Mouse (Mus musculus): ENCODE results near the gene Kcnq4. TPM values are rescaled to one million over a fixed set of nuclear protein-coding genes. Genes with fewer than 3 reads are reported as not detected.

The Kcnq4 gene
- polyA plus RNA-seq, 1 experiment from 2014 or later, result 5.6 TPM

DNA sequence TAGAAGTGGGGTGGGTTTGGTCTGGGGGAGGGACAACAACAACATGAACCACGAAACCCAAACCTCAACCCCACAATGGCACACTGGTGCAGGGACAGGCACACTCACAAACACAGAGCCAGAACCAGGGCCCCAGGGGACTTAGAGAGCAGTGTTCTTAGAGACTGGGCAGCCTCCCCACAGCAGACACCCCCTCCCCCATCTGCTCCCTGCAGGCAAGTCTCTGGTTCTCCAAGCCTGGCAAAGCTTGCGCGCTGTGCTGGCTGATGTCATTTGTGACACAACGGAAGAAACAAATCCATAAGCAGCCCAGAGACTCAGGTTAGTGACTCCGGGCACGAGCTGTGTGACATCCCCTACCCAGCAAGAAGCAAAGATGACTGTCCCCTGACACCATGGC is 7.1 kb downstream of the Kcnq4 start:
- H3K4me3 ChIP-seq, result no peak overlapping the region
- H3K27me3 ChIP-seq (replicated peaks; ENCODE audit: low read depth, poor library complexity, severe bottlenecking), result peaks cover 91% of the 10 kb centered on the region
- H3K4me1 ChIP-seq, result peaks cover 40% of the 10 kb centered on the region
- no peaks in the 10 kb centered on the region for H3K36me3 ChIP-seq (replicated peaks)
- DNase-seq (ENCODE audit: low spot score), result peak; percentile 24
- H3K27ac ChIP-seq (replicated peaks), result no peak overlapping the region
- H3K9me3 ChIP-seq, result no peaks in the 10 kb centered on the region
- WGBS, result 70% methylated on average over 6 of the region's 6 CpGs

- 79% methylated on average over 5 of the region's 5 CpGs for WGBS
- H3K27ac ChIP-seq (replicated peaks), result no peak overlapping the region
Measured at GRCm38 (mm10) chr4:120734012-120734622, 14.3 kb downstream of the Kcnq4 start.

DNA sequence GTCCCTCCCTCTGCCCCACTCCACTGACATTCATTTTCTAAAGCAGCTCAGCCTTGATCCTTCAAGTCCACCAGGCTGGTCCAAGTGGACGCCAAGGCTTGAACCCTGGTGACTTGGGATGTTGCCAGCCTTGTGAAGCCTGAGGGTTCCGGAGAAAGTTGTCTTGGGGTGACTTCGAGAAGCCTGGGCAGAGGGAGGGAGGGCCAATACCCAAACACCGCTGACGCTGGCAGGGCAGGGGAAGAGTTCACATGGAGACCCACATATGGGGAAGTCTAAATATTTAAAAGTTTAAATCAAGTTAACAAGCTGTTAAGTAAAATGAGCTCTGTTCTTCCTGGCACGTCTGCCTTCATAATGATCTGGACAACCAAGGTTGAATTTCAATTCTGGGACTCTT is 15.7 kb downstream of the Kcnq4 start:
- H3K4me3 ChIP-seq, result no peak overlapping the region
- H3K27ac ChIP-seq (replicated peaks), result no peak overlapping the region
- H3K4me1 ChIP-seq, result peaks cover 33% of the 10 kb centered on the region
- no peaks in the 10 kb centered on the region for H3K9me3 ChIP-seq
- 79% methylated on average over 6 of the region's 6 CpGs for WGBS
- DNase-seq (ENCODE audit: low spot score), result no peak
- H3K36me3 ChIP-seq (replicated peaks), result no peaks in the 10 kb centered on the region
- peaks cover 76% of the 10 kb centered on the region for H3K27me3 ChIP-seq (replicated peaks; ENCODE audit: low read depth, poor library complexity, severe bottlenecking)

More at GRCm38 (mm10) chr4:120734012-120734622, 14.3 kb downstream of the Kcnq4 start:
- H3K27me3 ChIP-seq (replicated peaks; ENCODE audit: low read depth, poor library complexity, severe bottlenecking), result peaks cover 89% of the 10 kb centered on the region
- no peaks in the 10 kb centered on the region for H3K9me3 ChIP-seq
- H3K36me3 ChIP-seq (replicated peaks), result no peaks in the 10 kb centered on the region
- no peak for DNase-seq (ENCODE audit: low spot score)
- H3K4me3 ChIP-seq, result no peak overlapping the region
- H3K4me1 ChIP-seq, result peaks cover 27% of the 10 kb centered on the region

- Histone ChIP-seq H3K9me3 (no peaks in the 10 kb centered on the region), H3K27me3 (replicated peaks; ENCODE audit: low read depth, poor library complexity, severe bottlenecking) (peaks cover 62% of the 10 kb centered on the region), H3K4me1 (peaks cover 44% of the 10 kb centered on the region), H3K36me3 (replicated peaks) (no peaks in the 10 kb centered on the region), H3K4me3 (peak overlapping the region; percentile 63), H3K27ac (replicated peaks) (peak overlapping the region; percentile 66)
- DNase-seq (ENCODE audit: low spot score), result peak; percentile 91
- WGBS, result under 1% methylated on average over 40 of the region's 40 CpGs
Measured at GRCm38 (mm10) chr4:120731030-120731644, 17.3 kb downstream of the Kcnq4 start.

DNA sequence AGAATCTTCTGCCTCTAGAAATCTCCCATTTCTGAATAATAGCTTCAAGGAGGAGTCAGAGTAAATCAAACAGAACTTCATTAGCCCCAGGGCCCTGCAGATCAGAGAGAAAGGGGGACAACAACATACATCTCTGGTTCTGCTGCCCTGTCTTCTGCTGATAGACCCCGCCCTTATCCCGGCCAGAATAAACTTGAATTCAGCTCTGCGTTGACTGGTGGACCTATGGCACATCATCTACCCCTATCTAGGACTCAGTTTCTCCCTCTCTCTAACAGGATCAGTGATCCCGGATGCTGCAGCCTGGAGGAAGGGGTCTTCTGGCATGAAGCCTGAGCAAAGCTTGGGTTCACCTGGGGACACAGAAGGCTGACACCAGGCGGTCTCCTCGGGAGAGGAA is 17.8 kb downstream of the Kcnq4 start:
- no peak for DNase-seq (ENCODE audit: low spot score)
- peak overlapping the region; percentile 63 for H3K4me3 ChIP-seq
- WGBS, result 23% methylated on average over 6 of the region's 6 CpGs
- H3K4me1 ChIP-seq, result peaks cover 50% of the 10 kb centered on the region
- no peaks in the 10 kb centered on the region for H3K36me3 ChIP-seq (replicated peaks)
- no peak overlapping the region; the same call in 1 of the 2 replicates for H3K27ac ChIP-seq (replicated peaks)
- no peaks in the 10 kb centered on the region for H3K9me3 ChIP-seq
- peaks cover 57% of the 10 kb centered on the region for H3K27me3 ChIP-seq (replicated peaks; ENCODE audit: low read depth, poor library complexity, severe bottlenecking)

- Histone ChIP-seq H3K4me1 (peaks cover 54% of the 10 kb centered on the region), H3K27ac (replicated peaks) (no peak overlapping the region), H3K27me3 (replicated peaks; ENCODE audit: low read depth, poor library complexity, severe bottlenecking) (peaks cover 52% of the 10 kb centered on the region), H3K4me3 (no peak overlapping the region), H3K36me3 (replicated peaks) (no peaks in the 10 kb centered on the region), H3K9me3 (no peaks in the 10 kb centered on the region)
- DNase-seq (ENCODE audit: low spot score), result no peak
- WGBS, result 59% methylated on average over 6 of the region's 6 CpGs
Measured at GRCm38 (mm10) chr4:120730146-120730545, 18.3 kb downstream of the Kcnq4 start.

DNA sequence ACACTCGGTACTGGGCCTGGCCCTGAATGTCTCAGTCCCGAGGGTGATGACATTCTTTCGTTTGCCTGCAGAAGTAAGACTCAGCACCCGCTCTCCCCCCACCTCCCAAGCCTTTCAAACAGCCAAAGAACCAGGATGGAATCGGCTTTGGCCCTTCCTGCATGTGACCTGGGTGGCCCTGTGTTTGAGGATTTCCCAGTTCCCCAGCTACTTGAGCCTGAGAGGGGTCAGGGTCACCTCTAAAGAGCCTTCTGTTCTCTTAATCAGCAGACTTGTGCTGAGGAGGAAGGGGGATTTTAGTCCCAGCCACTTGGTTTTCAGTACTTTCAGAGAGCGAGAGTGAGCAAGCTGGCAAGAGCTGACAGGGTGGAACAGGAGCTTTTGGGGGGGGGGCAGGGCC is 19.0 kb downstream of the Kcnq4 start:
- Histone ChIP-seq H3K36me3 (replicated peaks) (no peaks in the 10 kb centered on the region), H3K9me3 (no peaks in the 10 kb centered on the region), H3K27ac (replicated peaks) (no peak overlapping the region), H3K4me3 (no peak overlapping the region), H3K27me3 (replicated peaks; ENCODE audit: low read depth, poor library complexity, severe bottlenecking) (peaks cover 48% of the 10 kb centered on the region), H3K4me1 (peaks cover 56% of the 10 kb centered on the region)
- peak; percentile 44 for DNase-seq (ENCODE audit: low spot score)
- 26% methylated on average over 6 of the region's 6 CpGs for WGBS

- H3K27ac ChIP-seq (replicated peaks), result no peak overlapping the region
- H3K4me1 ChIP-seq, result peaks cover 57% of the 10 kb centered on the region
- WGBS, result 81% methylated on average over 11 of the region's 11 CpGs
- DNase-seq (ENCODE audit: low spot score), result no peak
- H3K9me3 ChIP-seq, result no peaks in the 10 kb centered on the region
- no peak overlapping the region for H3K4me3 ChIP-seq
- peaks cover 32% of the 10 kb centered on the region for H3K27me3 ChIP-seq (replicated peaks; ENCODE audit: low read depth, poor library complexity, severe bottlenecking)
- no peaks in the 10 kb centered on the region for H3K36me3 ChIP-seq (replicated peaks)
Measured at GRCm38 (mm10) chr4:120727842-120728241, 20.6 kb downstream of the Kcnq4 start.

DNA sequence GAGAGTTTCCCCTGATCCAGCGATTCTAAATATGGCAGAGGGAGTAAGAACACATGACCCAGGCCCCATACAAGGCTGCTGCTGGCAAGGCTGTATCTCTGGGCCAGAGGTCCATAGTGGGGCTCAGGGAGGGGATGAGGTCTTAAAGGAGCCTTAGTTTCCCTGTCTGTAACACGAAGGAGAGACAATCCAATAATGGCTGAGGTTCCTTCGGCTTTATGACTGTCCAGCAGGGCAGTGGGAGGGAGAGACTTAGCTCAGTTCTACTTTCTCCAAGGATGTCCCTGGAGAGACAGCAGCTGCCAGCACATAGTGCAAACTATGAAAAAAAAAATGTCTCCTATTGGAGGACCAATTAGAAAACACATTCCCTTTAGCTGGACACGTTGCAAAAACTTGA is 22.2 kb downstream of the Kcnq4 start:
- no peak overlapping the region; the same call in 1 of the 2 replicates for H3K27ac ChIP-seq (replicated peaks)
- no peak overlapping the region for H3K4me3 ChIP-seq
- peaks cover 15% of the 10 kb centered on the region for H3K27me3 ChIP-seq (replicated peaks; ENCODE audit: low read depth, poor library complexity, severe bottlenecking)
- 46% methylated on average over 4 of the region's 4 CpGs for WGBS
- H3K4me1 ChIP-seq, result peaks cover 55% of the 10 kb centered on the region
- no peaks in the 10 kb centered on the region for H3K9me3 ChIP-seq
- no peak for DNase-seq (ENCODE audit: low spot score)
- H3K36me3 ChIP-seq (replicated peaks), result no peaks in the 10 kb centered on the region

DNA sequence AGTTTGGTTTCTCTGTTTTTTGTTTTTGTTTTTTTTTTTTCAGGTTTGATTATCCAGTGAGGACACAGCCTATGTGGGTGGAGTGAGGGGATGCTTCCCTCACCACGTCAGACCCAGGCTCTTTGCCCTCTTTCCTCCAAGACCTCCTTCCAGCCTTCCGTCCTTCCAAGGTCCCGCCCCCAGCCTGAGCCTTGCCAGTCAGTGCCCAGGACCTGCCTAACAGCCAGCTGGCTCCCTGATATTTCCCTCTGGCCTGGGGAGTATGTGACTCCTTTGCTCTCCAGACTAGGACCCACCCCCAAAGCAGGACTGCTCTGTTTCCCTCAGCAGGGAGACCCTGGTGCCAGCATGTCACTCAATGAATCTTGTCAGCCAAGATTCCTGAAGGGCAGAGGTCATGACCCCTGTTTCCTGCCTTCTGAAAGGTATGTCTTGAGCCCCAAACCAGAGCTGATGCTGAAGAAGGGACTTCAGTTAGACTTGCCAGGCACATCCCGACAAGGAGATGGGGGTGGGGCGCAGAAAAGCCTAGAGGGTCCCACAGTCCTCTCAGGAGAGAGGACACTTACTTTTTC is 22.8 kb downstream of the Kcnq4 start:
- 17% methylated on average over 5 of the region's 5 CpGs for WGBS
- DNase-seq (ENCODE audit: low spot score), result peak; percentile 34
- Histone ChIP-seq H3K27ac (replicated peaks) (no peak overlapping the region; the same call in 1 of the 2 replicates), H3K4me3 (no peak overlapping the region), H3K9me3 (no peaks in the 10 kb centered on the region), H3K36me3 (replicated peaks) (no peaks in the 10 kb centered on the region), H3K27me3 (replicated peaks; ENCODE audit: low read depth, poor library complexity, severe bottlenecking) (peaks cover 12% of the 10 kb centered on the region; the same call in 1 of the 2 replicates), H3K4me1 (peaks cover 49% of the 10 kb centered on the region)

GRCm38 (mm10) chr4:120721574-120721973 is 26.8 kb downstream of the Kcnq4 start:
- no peaks in the 10 kb centered on the region for H3K36me3 ChIP-seq (replicated peaks)
- no peak overlapping the region for H3K4me3 ChIP-seq
- H3K27ac ChIP-seq (replicated peaks), result no peak overlapping the region

GRCm38 (mm10) chr4:120719152-120719551 is 29.3 kb downstream of the Kcnq4 start:
- Histone ChIP-seq H3K36me3 (replicated peaks) (no peaks in the 10 kb centered on the region), H3K4me3 (no peak overlapping the region), H3K27me3 (replicated peaks; ENCODE audit: low read depth, poor library complexity, severe bottlenecking) (peaks cover 49% of the 10 kb centered on the region), H3K9me3 (no peaks in the 10 kb centered on the region), H3K27ac (replicated peaks) (no peak overlapping the region), H3K4me1 (peaks cover 35% of the 10 kb centered on the region)
- DNase-seq (ENCODE audit: low spot score), result peak; percentile 59
- 25% methylated on average over 5 of the region's 5 CpGs for WGBS

More at GRCm38 (mm10) chr4:120721574-120721973, 26.8 kb downstream of the Kcnq4 start:
- Histone ChIP-seq H3K27me3 (replicated peaks; ENCODE audit: low read depth, poor library complexity, severe bottlenecking) (peaks cover 25% of the 10 kb centered on the region), H3K9me3 (no peaks in the 10 kb centered on the region), H3K4me1 (peaks cover 32% of the 10 kb centered on the region)
- DNase-seq (ENCODE audit: low spot score), result no peak
- WGBS, result 68% methylated on average over 2 of the region's 2 CpGs

- DNase-seq (ENCODE audit: low spot score), result no peak
- 71% methylated on average over 8 of the region's 8 CpGs for WGBS
- Histone ChIP-seq H3K4me3 (no peak overlapping the region), H3K27ac (replicated peaks) (no peak overlapping the region), H3K9me3 (no peaks in the 10 kb centered on the region), H3K4me1 (peaks cover 35% of the 10 kb centered on the region), H3K27me3 (replicated peaks; ENCODE audit: low read depth, poor library complexity, severe bottlenecking) (peaks cover 52% of the 10 kb centered on the region), H3K36me3 (replicated peaks) (no peaks in the 10 kb centered on the region)
Measured at GRCm38 (mm10) chr4:120717591-120717990, 30.8 kb downstream of the Kcnq4 start.
